Mouse (Mus musculus): ENCODE data around the gene Slc28a1. TPM values are rescaled to one million over a fixed set of nuclear protein-coding genes. Genes with fewer than 3 reads are reported as not detected.

Gene Slc28a1
- polyA plus RNA-seq, 1 experiment from 2014 or later = 0.07 TPM

- ATAC-seq (ENCODE audit: low FRiP score) = no peak
- no peak overlapping the region for H3K27ac ChIP-seq (ENCODE audit: low read depth, low read length)
- H3K9me3 ChIP-seq (ENCODE audit: control insufficient read depth, low read length) = no peaks in the 10 kb centered on the region
- H3K9ac ChIP-seq (ENCODE audit: low read length) = no peak overlapping the region
- DNase-seq (ENCODE audit: low spot score, missing footprints) = no peak
- H3K4me3 ChIP-seq (ENCODE audit: low read depth, low read length) = no peak overlapping the region
- 71% methylated on average over 3 of the region's 3 CpGs for WGBS
- no peaks in the 10 kb centered on the region for H3K27me3 ChIP-seq (ENCODE audit: control insufficient read depth, insufficient read depth, low read length)
- no peak overlapping the region for H3K4me2 ChIP-seq
- peaks cover 4% of the 10 kb centered on the region; the same call in 1 of the 2 replicates for H3K4me1 ChIP-seq (ENCODE audit: control insufficient read depth, insufficient read depth, low read length)
- no peaks in the 10 kb centered on the region for H3K36me3 ChIP-seq (ENCODE audit: control insufficient read depth, insufficient read depth, low read length)
Observed at GRCm38 (mm10) chr7:81121099-81121498, 6.5 kb downstream of the Slc28a1 start.

- no peak for ATAC-seq (ENCODE audit: low FRiP score)
- WGBS = 71% methylated on average over 2 of the region's 2 CpGs
- Histone ChIP-seq H3K4me3 (ENCODE audit: low read depth, low read length) (no peak overlapping the region), H3K9me3 (ENCODE audit: control insufficient read depth, low read length) (no peaks in the 10 kb centered on the region), H3K9ac (ENCODE audit: low read length) (no peak overlapping the region), H3K4me1 (ENCODE audit: control insufficient read depth, insufficient read depth, low read length) (peaks cover 4% of the 10 kb centered on the region; the same call in 1 of the 2 replicates), H3K27me3 (ENCODE audit: control insufficient read depth, insufficient read depth, low read length) (no peaks in the 10 kb centered on the region), H3K27ac (ENCODE audit: low read depth, low read length) (no peak overlapping the region), H3K36me3 (ENCODE audit: control insufficient read depth, insufficient read depth, low read length) (no peaks in the 10 kb centered on the region), H3K4me2 (no peak overlapping the region)
- no peak for DNase-seq (ENCODE audit: low spot score, missing footprints)
Observed at GRCm38 (mm10) chr7:81122808-81123207, 8.2 kb downstream of the Slc28a1 start.

GRCm38 (mm10) chr7:81123553-81123952 is 9.0 kb downstream of the Slc28a1 start:
- Histone ChIP-seq H3K36me3 (ENCODE audit: control insufficient read depth, insufficient read depth, low read length) (no peaks in the 10 kb centered on the region), H3K4me2 (no peak overlapping the region), H3K27ac (ENCODE audit: low read depth, low read length) (no peak overlapping the region), H3K27me3 (ENCODE audit: control insufficient read depth, insufficient read depth, low read length) (no peaks in the 10 kb centered on the region), H3K4me1 (ENCODE audit: control insufficient read depth, insufficient read depth, low read length) (peaks cover 4% of the 10 kb centered on the region; the same call in 1 of the 2 replicates), H3K4me3 (ENCODE audit: low read depth, low read length) (no peak overlapping the region), H3K9me3 (ENCODE audit: control insufficient read depth, low read length) (no peaks in the 10 kb centered on the region), H3K9ac (ENCODE audit: low read length) (no peak overlapping the region)
- no peak for DNase-seq (ENCODE audit: low spot score, missing footprints)
- 90% methylated on average over 5 of the region's 5 CpGs for WGBS
- no peak for ATAC-seq (ENCODE audit: low FRiP score)

- no peak overlapping the region for H3K4me2 ChIP-seq
- H3K4me3 ChIP-seq (ENCODE audit: low read depth, low read length) = no peak overlapping the region
- ATAC-seq (ENCODE audit: low FRiP score) (no peak), DNase-seq (ENCODE audit: low spot score, missing footprints) (no peak)
- no peaks in the 10 kb centered on the region for H3K27me3 ChIP-seq (ENCODE audit: control insufficient read depth, insufficient read depth, low read length)
- WGBS = 74% methylated on average over 8 of the region's 8 CpGs
- H3K4me1 ChIP-seq (ENCODE audit: control insufficient read depth, insufficient read depth, low read length) = peaks cover 4% of the 10 kb centered on the region; the same call in 1 of the 2 replicates
- H3K9me3 ChIP-seq (ENCODE audit: control insufficient read depth, low read length) = no peaks in the 10 kb centered on the region
- H3K27ac ChIP-seq (ENCODE audit: low read depth, low read length) = no peak overlapping the region
- H3K36me3 ChIP-seq (ENCODE audit: control insufficient read depth, insufficient read depth, low read length) = no peaks in the 10 kb centered on the region
- no peak overlapping the region for H3K9ac ChIP-seq (ENCODE audit: low read length)
Observed at GRCm38 (mm10) chr7:81124773-81125172, 10.2 kb downstream of the Slc28a1 start.

- H3K9me3 ChIP-seq (ENCODE audit: control insufficient read depth, low read length) = no peaks in the 10 kb centered on the region
- DNase-seq (ENCODE audit: low spot score, missing footprints) (no peak), ATAC-seq (ENCODE audit: low FRiP score) (no peak)
- H3K4me3 ChIP-seq (ENCODE audit: low read depth, low read length) = no peak overlapping the region
- H3K4me2 ChIP-seq = no peak overlapping the region
- no peak overlapping the region for H3K9ac ChIP-seq (ENCODE audit: low read length)
- H3K27ac ChIP-seq (ENCODE audit: low read depth, low read length) = no peak overlapping the region
- 69% methylated on average over 10 of the region's 10 CpGs for WGBS
- H3K4me1 ChIP-seq (ENCODE audit: control insufficient read depth, insufficient read depth, low read length) = peaks cover 4% of the 10 kb centered on the region; the same call in 1 of the 2 replicates
- no peaks in the 10 kb centered on the region for H3K36me3 ChIP-seq (ENCODE audit: control insufficient read depth, insufficient read depth, low read length)
- no peaks in the 10 kb centered on the region for H3K27me3 ChIP-seq (ENCODE audit: control insufficient read depth, insufficient read depth, low read length)
Observed at GRCm38 (mm10) chr7:81125215-81126175, 10.9 kb downstream of the Slc28a1 start.

- no peak overlapping the region for H3K4me3 ChIP-seq (ENCODE audit: low read depth, low read length)
- H3K9me3 ChIP-seq (ENCODE audit: control insufficient read depth, low read length) = no peaks in the 10 kb centered on the region
- ATAC-seq (ENCODE audit: low FRiP score) (no peak), DNase-seq (ENCODE audit: low spot score, missing footprints) (no peak)
- WGBS = 83% methylated on average over 7 of the region's 7 CpGs
- H3K27ac ChIP-seq (ENCODE audit: low read depth, low read length) = no peak overlapping the region
- H3K9ac ChIP-seq (ENCODE audit: low read length) = no peak overlapping the region
- H3K4me2 ChIP-seq = no peak overlapping the region
- H3K36me3 ChIP-seq (ENCODE audit: control insufficient read depth, insufficient read depth, low read length) = no peaks in the 10 kb centered on the region
- no peaks in the 10 kb centered on the region for H3K27me3 ChIP-seq (ENCODE audit: control insufficient read depth, insufficient read depth, low read length)
- peaks cover 4% of the 10 kb centered on the region for H3K4me1 ChIP-seq (ENCODE audit: control insufficient read depth, insufficient read depth, low read length)
Observed at GRCm38 (mm10) chr7:81131864-81132263, 17.3 kb downstream of the Slc28a1 start.

GRCm38 (mm10) chr7:81132851-81133279 is 18.3 kb downstream of the Slc28a1 start:
- no peak for ATAC-seq (ENCODE audit: low FRiP score)

GRCm38 (mm10) chr7:81133416-81133815 is 18.8 kb downstream of the Slc28a1 start:
- DNase-seq (ENCODE audit: low spot score, missing footprints) (no peak), ATAC-seq (ENCODE audit: low FRiP score) (no peak)
- Histone ChIP-seq H3K27ac (ENCODE audit: low read depth, low read length) (no peak overlapping the region), H3K4me2 (no peak overlapping the region), H3K4me3 (ENCODE audit: low read depth, low read length) (no peak overlapping the region), H3K9me3 (ENCODE audit: control insufficient read depth, low read length) (no peaks in the 10 kb centered on the region), H3K27me3 (ENCODE audit: control insufficient read depth, insufficient read depth, low read length) (no peaks in the 10 kb centered on the region), H3K36me3 (ENCODE audit: control insufficient read depth, insufficient read depth, low read length) (no peaks in the 10 kb centered on the region), H3K4me1 (ENCODE audit: control insufficient read depth, insufficient read depth, low read length) (peaks cover 4% of the 10 kb centered on the region), H3K9ac (ENCODE audit: low read length) (no peak overlapping the region)
- 60% methylated on average over 6 of the region's 6 CpGs for WGBS

More at GRCm38 (mm10) chr7:81132851-81133279, 18.3 kb downstream of the Slc28a1 start:
- no peaks in the 10 kb centered on the region for H3K27me3 ChIP-seq (ENCODE audit: control insufficient read depth, insufficient read depth, low read length)
- no peaks in the 10 kb centered on the region for H3K9me3 ChIP-seq (ENCODE audit: control insufficient read depth, low read length)
- no peak overlapping the region for H3K4me3 ChIP-seq (ENCODE audit: low read depth, low read length)
- no peak overlapping the region for H3K9ac ChIP-seq (ENCODE audit: low read length)
- H3K4me1 ChIP-seq (ENCODE audit: control insufficient read depth, insufficient read depth, low read length) = peaks cover 4% of the 10 kb centered on the region
- no peak overlapping the region for H3K4me2 ChIP-seq
- no peak overlapping the region for H3K27ac ChIP-seq (ENCODE audit: low read depth, low read length)
- no peak for DNase-seq (ENCODE audit: low spot score, missing footprints)
- 7% methylated on average over 2 of the region's 2 CpGs for WGBS
- no peaks in the 10 kb centered on the region for H3K36me3 ChIP-seq (ENCODE audit: control insufficient read depth, insufficient read depth, low read length)

GRCm38 (mm10) chr7:81133941-81134340 is 19.3 kb downstream of the Slc28a1 start:
- H3K4me3 ChIP-seq (ENCODE audit: low read depth, low read length) = no peak overlapping the region
- 81% methylated on average over 2 of the region's 2 CpGs for WGBS
- H3K4me2 ChIP-seq = no peak overlapping the region
- no peak overlapping the region for H3K9ac ChIP-seq (ENCODE audit: low read length)
- no peaks in the 10 kb centered on the region for H3K27me3 ChIP-seq (ENCODE audit: control insufficient read depth, insufficient read depth, low read length)
- DNase-seq (ENCODE audit: low spot score, missing footprints) (no peak), ATAC-seq (ENCODE audit: low FRiP score) (no peak)
- H3K9me3 ChIP-seq (ENCODE audit: control insufficient read depth, low read length) = no peaks in the 10 kb centered on the region
- H3K4me1 ChIP-seq (ENCODE audit: control insufficient read depth, insufficient read depth, low read length) = peaks cover 4% of the 10 kb centered on the region
- no peaks in the 10 kb centered on the region for H3K36me3 ChIP-seq (ENCODE audit: control insufficient read depth, insufficient read depth, low read length)
- no peak overlapping the region for H3K27ac ChIP-seq (ENCODE audit: low read depth, low read length)

Measured in midbrain, embryonic 11.5 days (tissue).